Mouse (Mus musculus) thymus, adult 18-20 months (tissue): ENCODE data around the gene Gm42906.

Source experiments
- DNase-seq, 2 experiments: peaks; one replicate each; pipeline ENCODE4 v3.0.0; 2022; ENCODE audit warnings: mixed read lengths in 2 of 2

Gene Gm42906

GRCm38 (mm10) chr5:151057716-151058115 lies 370.2 kb downstream of the Gm42906 start:
- DNase-seq: no peak

GRCm38 (mm10) chr5:151056920-151057294 lies 371.1 kb downstream of the Gm42906 start:
- DNase-seq: no peak

- DNase-seq: no peak
These were observed 371.6 kb downstream of the Gm42906 start for GRCm38 (mm10) chr5:151056255-151056919.

GRCm38 (mm10) chr5:151055426-151056090 lies 372.4 kb downstream of the Gm42906 start:
- no peak for DNase-seq

GRCm38 (mm10) chr5:151054743-151055114 lies 373.2 kb downstream of the Gm42906 start:
- DNase-seq: no peak

- DNase-seq: no peak
These were observed 373.7 kb downstream of the Gm42906 start for GRCm38 (mm10) chr5:151054100-151054742.

GRCm38 (mm10) chr5:151053190-151053589 lies 374.8 kb downstream of the Gm42906 start:
- DNase-seq: no peak

- no peak for DNase-seq
These were observed 375.6 kb downstream of the Gm42906 start for GRCm38 (mm10) chr5:151052331-151052730.

- DNase-seq: no peak
These were observed 380.5 kb downstream of the Gm42906 start for GRCm38 (mm10) chr5:151047488-151047887.

GRCm38 (mm10) chr5:151046917-151047316 lies 381.0 kb downstream of the Gm42906 start:
- DNase-seq: no peak

- no peak for DNase-seq
These were observed 381.8 kb downstream of the Gm42906 start for GRCm38 (mm10) chr5:151046131-151046530.

- DNase-seq: no peak
These were observed 385.1 kb downstream of the Gm42906 start for GRCm38 (mm10) chr5:151042911-151043310.

- DNase-seq: no peak
These were observed 390.1 kb downstream of the Gm42906 start for GRCm38 (mm10) chr5:151037871-151038270.

GRCm38 (mm10) chr5:151034715-151035512 lies 393.0 kb downstream of the Gm42906 start:
- DNase-seq: no peak

GRCm38 (mm10) chr5:151028906-151029305 lies 399.1 kb downstream of the Gm42906 start:
- no peak for DNase-seq

- no peak for DNase-seq
These were observed 400.8 kb downstream of the Gm42906 start for GRCm38 (mm10) chr5:151027171-151027570.

GRCm38 (mm10) chr5:151026069-151026468 lies 401.9 kb downstream of the Gm42906 start:
- DNase-seq: no peak

- no peak for DNase-seq
These were observed 403.5 kb downstream of the Gm42906 start for GRCm38 (mm10) chr5:151024483-151024882.

GRCm38 (mm10) chr5:151023461-151023860 lies 404.5 kb downstream of the Gm42906 start:
- no peak for DNase-seq

GRCm38 (mm10) chr5:151022939-151023338 lies 405.0 kb downstream of the Gm42906 start:
- no peak for DNase-seq

GRCm38 (mm10) chr5:151022026-151022425 lies 405.9 kb downstream of the Gm42906 start:
- no peak for DNase-seq

GRCm38 (mm10) chr5:151020831-151021230 lies 407.1 kb downstream of the Gm42906 start:
- DNase-seq: no peak
